Mouse (Mus musculus) stomach, postnatal 0 days (tissue): ENCODE measurements at regions not wholly inside any gene's neighbourhood (a gene's known extent, or its start where the extent isn't known, plus 50 kb on each side); places are given as distances from the start of the nearest gene placed in this dataset.

Experiments used
- CTCF ChIP-seq: IDR thresholded peaks from 2 replicates; pipeline ENCODE4 v1.5.1; 2016; ENCODE audit warnings: antibody characterized with exemption, low read depth, mild to moderate bottlenecking, moderate library complexity
- EP300 ChIP-seq: optimal IDR thresholded peaks from 2 replicates; pipeline ENCODE3; 2016; ENCODE audit warnings: antibody characterized with exemption

- no peak for TF ChIP-seq CTCF
- no peak for TF ChIP-seq EP300
These were observed 124.9 kb upstream of the Ndst4 start for GRCm38 (mm10) chr3:125279007-125279406.
